Mouse (Mus musculus) cerebellum, adult 9-10 months (tissue): ENCODE results near the gene Gm17349.
A peak's percentile ranks its signal among the peaks of the same experiment; 100 is the strongest.
"Not testable (repeated sequence)": the region's sequence is repeated elsewhere in the genome, so short reads cannot be mapped to it uniquely, and the experiment has no call there.

Experiments
- DNase-seq: peaks from one replicate; pipeline ENCODE4 v3.0.0; 2022

Gene Gm17349

DNA sequence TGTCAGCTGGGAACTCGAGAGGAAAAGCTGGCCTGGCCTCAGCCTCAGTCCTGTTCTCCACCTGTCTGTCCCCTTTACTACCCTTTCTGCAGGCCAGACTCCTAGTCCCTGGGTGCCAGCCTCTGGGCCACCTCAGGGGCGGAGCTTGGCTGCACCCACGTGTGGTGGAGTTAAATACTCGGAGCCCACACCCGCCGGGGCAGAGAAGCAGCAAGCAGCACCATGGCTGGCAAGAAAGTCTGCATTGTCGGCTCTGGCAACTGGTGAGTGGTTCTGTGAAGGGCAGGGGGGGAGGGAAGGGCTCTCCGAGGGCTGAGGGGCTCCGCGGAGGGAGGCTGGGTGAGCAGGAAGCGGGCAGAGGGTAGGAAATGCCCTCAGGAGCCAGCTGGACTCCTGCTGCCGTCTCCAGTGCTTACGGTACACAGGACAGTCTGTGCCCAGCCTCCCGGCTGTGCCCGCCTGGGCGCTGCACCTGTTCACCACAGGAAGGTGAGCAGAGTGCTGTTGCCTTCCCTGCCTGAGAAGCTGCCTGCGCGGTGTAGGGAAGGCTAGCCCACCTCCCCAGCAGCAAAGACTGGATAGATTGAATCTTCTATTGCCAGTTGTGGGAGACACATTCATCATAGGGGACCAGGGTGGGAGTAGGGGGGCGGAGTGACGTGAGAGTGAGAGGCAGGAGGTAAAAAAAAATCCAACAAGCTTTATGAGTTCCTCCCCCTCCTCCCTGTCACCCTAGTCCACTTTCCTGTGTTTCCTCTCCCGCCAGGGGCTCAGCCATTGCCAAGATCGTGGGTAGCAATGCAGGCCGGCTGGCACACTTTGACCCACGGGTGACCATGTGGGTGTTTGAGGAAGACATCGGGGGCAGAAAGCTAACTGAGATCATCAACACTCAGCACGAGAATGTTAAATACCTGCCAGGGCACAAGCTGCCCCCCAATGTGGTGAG lies 12.4 kb upstream of the Gm17349 start, which contains the start of gene Gpd1:
Gene Gpd1, plus strand, starts transcription at position 130 of the 949 bp plus-strand sequence.
- DNase-seq = peak; percentile 90

DNA sequence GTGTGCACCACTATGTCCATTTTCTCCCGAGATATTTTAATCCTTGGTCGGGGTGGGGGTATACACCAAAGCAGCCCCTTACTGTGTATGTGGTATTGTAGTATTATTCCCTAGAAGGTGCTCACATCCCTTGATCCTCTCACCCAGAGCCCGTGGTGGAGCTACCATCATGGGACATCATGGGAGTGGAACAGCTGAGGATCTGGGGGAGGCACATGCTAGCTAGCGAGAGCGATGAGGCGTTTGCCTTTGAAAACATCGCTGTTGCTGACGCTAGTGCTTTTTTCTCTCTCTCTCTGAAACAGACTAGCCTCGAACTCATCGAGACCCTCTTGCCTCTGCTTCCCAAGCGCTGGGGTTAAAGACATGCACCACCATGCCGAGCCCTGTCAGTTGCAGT lies 11.5 kb upstream of the Gm17349 start:
- peak; percentile 65 for DNase-seq

GRCm38 (mm10) chr15:99715982-99716746 lies 10.9 kb upstream of the Gm17349 start:
- DNase-seq = peak; percentile 61

GRCm38 (mm10) chr15:99715361-99715865 lies 10.1 kb upstream of the Gm17349 start:
- DNase-seq = peak; percentile 75

GRCm38 (mm10) chr15:99714858-99715257 lies 9.6 kb upstream of the Gm17349 start:
- DNase-seq = peak; percentile 93

DNA sequence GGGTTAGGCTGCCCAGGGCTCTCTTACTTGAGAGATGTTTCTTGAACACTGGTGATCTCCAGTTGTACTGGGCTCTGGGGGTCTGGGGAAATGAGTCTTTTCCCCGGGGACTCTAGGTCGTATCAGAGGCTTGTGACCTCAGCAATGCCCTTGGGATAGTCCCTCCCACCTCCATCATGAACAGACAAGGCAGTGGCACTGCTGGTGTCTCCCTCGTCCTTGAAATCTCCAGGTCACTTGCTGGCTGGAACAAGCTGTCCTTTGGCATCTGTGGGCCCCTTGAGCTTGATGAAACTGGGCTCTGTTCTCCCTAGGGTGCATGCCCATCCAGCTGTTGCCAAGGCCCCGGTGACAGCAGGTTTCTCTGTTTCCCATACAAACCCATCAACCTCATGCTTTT lies 8.9 kb upstream of the Gm17349 start:
- peak; percentile 62 for DNase-seq

GRCm38 (mm10) chr15:99713569-99713968 lies 8.3 kb upstream of the Gm17349 start:
- DNase-seq = no peak

DNA sequence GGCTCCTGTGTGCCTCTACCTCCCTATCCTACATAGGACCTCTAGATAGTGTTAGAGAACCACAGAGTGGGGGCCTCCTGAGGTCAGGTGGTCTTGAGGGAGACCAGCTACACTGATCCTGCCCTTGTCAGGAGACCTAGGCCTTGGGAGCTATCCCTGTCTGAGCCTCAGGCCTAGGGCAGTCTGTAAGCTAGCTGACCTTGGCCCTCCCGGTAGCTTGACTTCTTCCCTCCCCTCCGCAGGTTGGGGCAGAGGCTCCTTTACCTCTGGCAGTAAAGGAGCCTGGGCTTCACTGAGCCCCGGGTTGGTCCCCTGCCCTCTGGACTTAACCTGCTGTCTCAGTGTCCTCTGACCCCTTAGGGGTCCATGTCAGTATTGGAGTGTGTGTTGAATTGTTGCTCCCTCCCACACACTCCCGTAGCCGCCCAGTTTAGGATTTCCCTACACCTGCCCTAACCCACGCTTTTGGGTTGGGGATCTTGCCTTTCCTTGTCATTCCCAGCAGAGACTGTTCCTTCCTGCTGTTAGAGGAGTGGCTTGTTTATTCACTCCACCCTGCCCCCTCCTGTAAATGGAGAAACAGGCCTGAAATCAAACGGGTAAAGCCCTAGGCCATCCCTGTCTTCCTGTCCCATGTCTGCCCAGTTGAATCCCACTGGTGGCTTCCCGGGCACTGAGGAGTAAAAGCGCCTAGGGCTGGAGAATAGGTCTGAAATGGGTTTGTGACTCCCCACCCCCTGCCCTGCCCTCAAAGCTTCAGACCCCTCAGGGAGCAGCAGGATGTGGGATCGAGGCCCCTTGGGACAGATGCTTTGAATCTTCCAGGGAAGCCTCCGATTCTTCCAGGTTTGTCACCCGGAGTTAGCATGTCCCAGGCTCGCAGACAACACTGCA lies 7.6 kb upstream of the Gm17349 start:
- peak; percentile 44 for DNase-seq

DNA sequence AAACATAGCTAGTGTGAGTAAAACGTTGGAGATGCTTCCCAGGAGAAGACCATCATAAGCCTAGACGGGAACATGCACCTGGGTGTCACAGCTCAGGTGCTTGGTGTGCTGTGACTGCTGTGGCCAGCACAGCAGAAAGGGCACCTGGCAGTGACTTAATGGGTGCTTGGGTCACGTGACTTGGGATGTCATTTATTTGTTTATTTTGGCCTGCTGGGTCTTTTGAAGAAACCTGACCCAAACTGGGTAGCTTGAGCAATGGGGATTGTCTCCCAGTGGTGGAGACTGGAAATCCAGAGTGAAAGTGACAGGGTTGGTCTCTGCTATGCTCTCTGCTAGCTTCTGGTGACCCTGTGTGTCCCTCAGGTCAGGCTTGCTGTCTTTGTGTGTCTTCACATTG lies 6.2 kb upstream of the Gm17349 start:
- DNase-seq = no peak

DNA sequence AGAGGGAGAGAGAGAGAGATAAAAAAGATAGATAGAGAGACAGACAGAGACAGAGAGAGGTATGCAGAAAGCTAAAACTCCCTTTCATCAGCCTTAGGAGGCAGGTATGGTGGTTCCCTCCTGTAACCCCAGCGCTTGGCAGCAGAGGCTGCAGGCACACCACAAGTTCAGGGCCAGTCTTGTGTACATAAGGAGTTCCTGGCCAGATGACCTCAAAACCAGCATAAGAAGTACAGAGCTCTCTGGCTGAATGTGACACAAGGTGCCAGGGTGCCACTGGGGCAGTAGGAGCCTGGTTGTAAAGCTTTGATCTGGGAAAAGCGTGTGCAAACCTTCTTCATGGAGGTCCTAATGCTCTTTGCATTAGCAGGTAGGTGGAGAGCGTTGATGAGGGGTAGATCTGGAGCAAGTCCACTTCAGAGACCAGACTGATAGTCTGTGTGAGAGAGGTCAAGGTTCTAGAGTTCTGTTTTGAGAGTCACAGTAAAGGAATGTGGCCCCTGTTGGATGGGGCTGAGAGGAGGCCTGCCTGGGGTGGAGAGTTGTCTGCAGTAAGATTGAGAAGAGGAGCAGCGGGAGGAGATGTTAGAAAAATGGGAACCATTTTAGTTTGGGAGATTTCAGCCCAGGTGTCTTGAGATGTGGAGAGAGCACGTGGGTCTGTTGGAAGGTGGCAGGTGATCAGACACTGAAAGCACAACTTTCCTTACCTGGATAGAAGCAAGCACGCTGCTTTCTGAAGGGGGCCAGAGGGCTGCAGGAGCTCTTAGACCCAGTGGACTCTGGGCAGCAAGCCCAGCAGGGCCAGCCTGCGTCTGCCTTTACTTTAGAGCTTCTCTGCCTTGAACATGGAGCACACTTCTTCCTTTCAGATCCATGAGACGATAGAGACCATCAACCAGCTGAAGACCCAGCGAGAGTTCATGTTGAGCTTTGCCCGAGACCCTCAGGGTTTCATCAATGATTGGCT lies 5.2 kb upstream of the Gm17349 start:
- DNase-seq = peak; percentile 22

DNA sequence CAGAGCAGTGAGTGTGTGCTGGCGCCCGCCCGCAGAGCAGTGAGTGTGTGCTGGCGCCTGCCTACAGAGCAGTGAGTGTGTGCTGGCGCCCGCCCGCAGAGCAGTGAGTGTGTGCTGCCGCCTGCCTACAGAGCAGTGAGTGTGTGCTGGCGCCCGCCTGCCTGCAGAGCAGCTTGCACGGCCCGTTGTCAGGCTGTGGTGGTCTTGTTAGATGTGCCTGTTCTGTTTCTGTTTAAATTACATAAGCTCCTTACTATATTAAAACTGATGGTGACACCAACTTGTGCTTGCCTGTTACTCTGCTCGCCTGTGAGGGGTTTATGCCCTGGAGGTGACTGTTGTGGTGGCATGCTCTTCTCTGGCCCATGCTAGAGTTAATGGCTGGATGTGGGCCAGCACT lies 2.9 kb upstream of the Gm17349 start:
- DNase-seq = no peak

DNA sequence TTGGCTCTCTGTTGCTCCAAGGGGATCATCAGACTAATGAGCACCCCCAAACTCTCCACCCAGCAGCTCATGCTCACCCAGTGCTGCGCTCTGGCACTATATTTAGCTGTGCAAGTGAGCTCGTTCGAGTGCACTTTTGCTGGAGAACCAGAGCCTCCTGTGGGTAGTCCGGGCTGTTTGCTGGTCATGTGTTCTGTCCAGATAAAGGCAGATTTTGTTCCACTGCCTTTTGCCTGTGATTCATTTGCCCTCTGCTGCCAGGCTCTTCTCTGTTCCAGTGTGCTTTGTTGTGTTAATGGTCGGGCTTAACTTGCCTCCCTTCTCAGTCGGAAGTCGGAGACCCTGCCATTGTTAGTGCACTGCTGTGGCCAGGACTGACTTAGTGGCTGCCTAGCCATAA lies 409 bp downstream of the Gm17349 start:
- DNase-seq = no peak

DNA sequence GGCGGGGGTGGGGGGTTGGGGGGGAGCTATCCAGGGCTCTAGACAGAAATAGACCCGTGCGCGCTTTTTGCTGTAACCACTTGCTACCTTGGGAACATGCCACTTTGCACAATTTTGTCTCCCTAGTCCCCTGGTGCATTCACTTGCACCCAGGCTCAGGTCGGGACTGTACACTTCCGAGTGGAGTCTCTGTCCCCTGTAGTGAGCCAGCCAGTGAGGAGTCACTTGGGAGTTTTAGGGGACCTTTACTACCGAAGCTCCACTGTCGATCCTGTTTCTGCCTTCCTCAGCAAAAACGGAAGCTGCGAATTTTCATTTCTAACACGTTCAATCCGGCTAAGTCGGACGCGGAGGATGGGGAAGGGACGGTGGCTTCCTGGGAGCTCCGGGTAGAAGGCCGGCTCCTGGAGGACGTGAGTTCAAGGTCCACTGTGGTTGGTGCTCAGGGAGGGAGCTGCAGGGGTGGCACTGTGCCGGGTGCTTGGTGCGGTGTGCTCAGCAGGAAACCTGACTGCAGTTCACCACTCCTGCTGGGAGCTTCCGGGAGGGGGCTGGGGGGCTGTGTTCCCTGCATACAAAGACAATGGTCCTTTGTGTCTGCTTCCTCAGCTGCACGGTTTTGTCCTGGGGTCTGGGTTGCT lies 1.1 kb downstream of the Gm17349 start:
- no peak for DNase-seq

DNA sequence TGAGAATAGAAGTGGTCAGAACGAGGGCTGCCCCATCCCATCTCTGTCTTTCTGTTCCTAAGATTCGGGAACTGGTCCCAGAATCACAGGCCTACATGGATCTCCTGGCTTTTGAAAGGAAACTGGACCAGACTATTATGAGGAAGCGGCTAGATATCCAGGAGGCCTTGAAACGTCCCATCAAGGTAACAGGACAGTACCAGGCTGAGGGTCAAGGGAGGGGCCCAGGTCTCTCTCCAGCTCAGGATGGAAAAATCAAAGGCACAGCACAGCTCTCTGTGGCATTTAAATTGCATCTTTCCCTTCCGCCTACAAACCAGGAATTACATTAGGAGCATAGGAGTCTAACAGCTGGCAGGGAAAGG lies 1.6 kb downstream of the Gm17349 start:
- no peak for DNase-seq

GRCm38 (mm10) chr15:99703104-99703503 lies 2.2 kb downstream of the Gm17349 start:
- DNase-seq = no peak

- peak; percentile 93 for DNase-seq
Measured at GRCm38 (mm10) chr15:99701999-99702900, 3.0 kb downstream of the Gm17349 start, which contains the start of gene Smarcd1. TSS of gene Smarcd1 (plus strand) at chr15:99702129.

DNA sequence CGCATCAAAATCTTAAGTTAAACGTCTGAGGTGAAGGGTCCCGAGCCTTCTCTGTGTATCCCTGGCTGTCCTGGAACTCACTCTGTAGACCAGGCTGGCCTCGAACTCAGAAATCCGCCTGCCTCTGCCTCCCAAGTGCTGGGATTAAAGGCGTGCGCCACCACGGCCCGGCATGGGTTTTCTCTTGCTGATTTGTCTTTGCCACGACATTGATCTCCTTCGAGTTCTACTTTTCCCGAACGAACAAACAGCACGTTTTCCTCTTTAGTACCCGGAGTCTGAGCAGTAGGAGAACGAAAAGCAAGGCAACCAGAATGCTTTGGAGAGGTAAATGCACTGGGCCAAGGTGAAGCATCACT lies 3.7 kb downstream of the Gm17349 start:
- DNase-seq = not testable (repeated sequence)

- peak; percentile 64 for DNase-seq
Measured at GRCm38 (mm10) chr15:99700219-99701106, 4.8 kb downstream of the Gm17349 start.

DNA sequence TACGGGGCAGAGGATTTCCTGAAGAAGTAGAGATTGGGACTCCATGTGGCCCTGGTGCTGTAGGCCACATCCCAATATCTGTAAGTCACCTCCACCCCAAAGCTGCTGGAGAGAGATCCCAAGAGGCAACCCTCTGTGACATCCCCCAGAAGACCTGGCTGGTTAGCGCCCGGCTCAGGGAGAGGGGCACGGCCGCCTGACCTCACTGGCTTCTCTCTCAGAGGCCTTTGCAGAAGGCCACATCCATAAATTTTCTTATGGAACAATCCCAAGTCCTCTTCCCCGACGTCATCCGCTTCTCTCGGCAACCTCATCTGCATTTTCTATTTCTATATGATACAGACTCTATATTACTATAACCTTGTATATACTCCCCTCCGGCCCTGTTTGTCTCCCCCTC lies 5.6 kb downstream of the Gm17349 start:
- no peak for DNase-seq
